Mouse (Mus musculus): ENCODE results near the gene Gpr39. TPM values are rescaled to one million over a fixed set of nuclear protein-coding genes. Genes with fewer than 3 reads are reported as not detected.

Gene Gpr39
- polyA plus RNA-seq, 1 experiment from 2014 or later, result not detected

GRCm38 (mm10) chr1:125719127-125719526 lies 42.3 kb downstream of the Gpr39 start:
- no peaks in the 10 kb centered on the region for H3K36me3 ChIP-seq (ENCODE audit: inconsistent target)
- H3K27ac ChIP-seq, result no peak overlapping the region
- no peak overlapping the region for H3K4me3 ChIP-seq (ENCODE audit: inconsistent target)
- H3K79me2 ChIP-seq (ENCODE audit: inconsistent target), result no peaks in the 10 kb centered on the region
- WGBS (ENCODE audit: missing documents), result 97% methylated on average over 6 of the region's 6 CpGs

- 93% methylated on average over 12 of the region's 12 CpGs for WGBS (ENCODE audit: missing documents)
These were observed 44.4 kb downstream of the Gpr39 start for GRCm38 (mm10) chr1:125721104-125721758.

GRCm38 (mm10) chr1:125724304-125724703 lies 47.5 kb downstream of the Gpr39 start:
- 94% methylated on average over 5 of the region's 5 CpGs for WGBS (ENCODE audit: missing documents)

More at GRCm38 (mm10) chr1:125721104-125721758, 44.4 kb downstream of the Gpr39 start:
- no peak overlapping the region for H3K4me3 ChIP-seq (ENCODE audit: inconsistent target)
- H3K27ac ChIP-seq, result no peak overlapping the region
- H3K36me3 ChIP-seq (ENCODE audit: inconsistent target), result no peaks in the 10 kb centered on the region
- H3K79me2 ChIP-seq (ENCODE audit: inconsistent target), result no peaks in the 10 kb centered on the region

DNA sequence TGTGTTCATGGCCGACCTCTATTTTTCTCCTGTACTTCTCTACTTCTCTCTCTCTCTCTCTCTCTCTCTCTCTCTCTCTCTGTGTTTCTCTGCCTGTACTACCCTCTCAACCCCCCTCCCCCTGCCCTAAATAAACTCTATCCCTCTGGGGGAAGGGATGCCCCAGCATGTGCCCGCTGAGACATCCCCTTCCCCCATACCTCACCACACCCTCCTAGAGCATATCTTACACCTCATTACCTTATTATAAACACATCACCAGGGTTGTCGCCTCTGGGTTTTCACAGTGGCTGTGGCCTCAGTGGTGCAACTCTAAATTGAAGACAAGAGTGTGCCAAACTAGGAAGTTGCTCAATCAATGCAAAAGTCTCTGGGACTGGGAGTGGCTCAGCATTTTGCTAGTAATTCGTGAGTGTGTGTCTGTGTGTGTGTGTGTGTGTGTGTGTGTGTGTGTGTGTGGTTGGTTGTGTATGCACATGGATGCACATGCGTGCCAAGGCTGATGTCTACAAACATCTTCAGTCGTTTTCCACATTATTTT lies 52.3 kb downstream of the Gpr39 start:
- no peaks in the 10 kb centered on the region for H3K79me2 ChIP-seq (ENCODE audit: inconsistent target)
- WGBS (ENCODE audit: missing documents), result 58% methylated on average over 6 of the region's 6 CpGs
- H3K27ac ChIP-seq, result no peak overlapping the region
- H3K36me3 ChIP-seq (ENCODE audit: inconsistent target), result no peaks in the 10 kb centered on the region
- no peak overlapping the region for H3K4me3 ChIP-seq (ENCODE audit: inconsistent target)

More at GRCm38 (mm10) chr1:125724304-125724703, 47.5 kb downstream of the Gpr39 start:
- H3K4me3 ChIP-seq (ENCODE audit: inconsistent target), result no peak overlapping the region
- no peaks in the 10 kb centered on the region for H3K36me3 ChIP-seq (ENCODE audit: inconsistent target)
- no peaks in the 10 kb centered on the region for H3K79me2 ChIP-seq (ENCODE audit: inconsistent target)
- no peak overlapping the region for H3K27ac ChIP-seq

GRCm38 (mm10) chr1:125729731-125730536 lies 53.1 kb downstream of the Gpr39 start:
- 71% methylated on average over 12 of the region's 13 CpGs for WGBS (ENCODE audit: missing documents)
- no peaks in the 10 kb centered on the region for H3K79me2 ChIP-seq (ENCODE audit: inconsistent target)

GRCm38 (mm10) chr1:125730537-125730880 lies 53.7 kb downstream of the Gpr39 start:
- H3K79me2 ChIP-seq (ENCODE audit: inconsistent target), result no peaks in the 10 kb centered on the region
- no peak overlapping the region for H3K4me3 ChIP-seq (ENCODE audit: inconsistent target)
- whole genome bisulfite sequencing (ENCODE audit: missing documents), result 82% methylated on average over 6 of the region's 6 CpGs
- H3K27ac ChIP-seq, result no peak overlapping the region
- H3K36me3 ChIP-seq (ENCODE audit: inconsistent target), result no peaks in the 10 kb centered on the region

More at GRCm38 (mm10) chr1:125729731-125730536, 53.1 kb downstream of the Gpr39 start:
- H3K27ac ChIP-seq, result no peak overlapping the region
- H3K36me3 ChIP-seq (ENCODE audit: inconsistent target), result no peaks in the 10 kb centered on the region
- no peak overlapping the region for H3K4me3 ChIP-seq (ENCODE audit: inconsistent target)

DNA sequence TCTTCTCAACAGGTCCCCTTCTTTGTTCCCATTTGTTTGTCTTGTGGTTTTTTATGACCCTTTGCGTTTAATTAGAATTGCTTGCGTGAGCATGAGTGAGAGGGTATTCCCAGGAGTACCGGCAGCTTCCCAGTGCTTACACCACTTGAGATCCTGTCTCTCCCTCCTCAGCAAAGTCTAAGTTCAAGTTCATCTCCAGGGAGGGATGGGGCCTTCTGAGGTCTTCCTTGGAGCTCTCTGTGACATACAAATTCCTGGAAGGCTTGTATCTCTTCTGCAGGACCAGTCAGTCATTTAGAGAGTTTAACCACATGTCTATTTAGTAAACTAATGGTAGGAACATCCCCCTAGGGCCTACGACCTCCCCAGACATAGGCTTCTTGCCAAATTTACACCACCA lies 55.1 kb downstream of the Gpr39 start:
- Histone ChIP-seq H3K4me3 (ENCODE audit: inconsistent target) (no peak overlapping the region), H3K36me3 (ENCODE audit: inconsistent target) (no peaks in the 10 kb centered on the region), H3K27ac (no peak overlapping the region), H3K79me2 (ENCODE audit: inconsistent target) (no peaks in the 10 kb centered on the region)
- 73% methylated on average over 4 of the region's 4 CpGs for WGBS (ENCODE audit: missing documents)

- H3K79me2 ChIP-seq (ENCODE audit: inconsistent target), result no peaks in the 10 kb centered on the region
- 89% methylated on average over 4 of the region's 4 CpGs for WGBS (ENCODE audit: missing documents)
- H3K4me3 ChIP-seq (ENCODE audit: inconsistent target), result no peak overlapping the region
- no peaks in the 10 kb centered on the region for H3K36me3 ChIP-seq (ENCODE audit: inconsistent target)
- no peak overlapping the region for H3K27ac ChIP-seq
These were observed 68.0 kb downstream of the Gpr39 start for GRCm38 (mm10) chr1:125744766-125745165.

GRCm38 (mm10) chr1:125755335-125755996 lies 78.7 kb downstream of the Gpr39 start:
- WGBS (ENCODE audit: missing documents), result 90% methylated on average over 4 of the region's 4 CpGs
- no peaks in the 10 kb centered on the region for H3K36me3 ChIP-seq (ENCODE audit: inconsistent target)

GRCm38 (mm10) chr1:125759972-125760695 lies 83.3 kb downstream of the Gpr39 start:
- H3K79me2 ChIP-seq (ENCODE audit: inconsistent target), result no peaks in the 10 kb centered on the region
- WGBS (ENCODE audit: missing documents), result 85% methylated on average over 15 of the region's 15 CpGs
- H3K4me3 ChIP-seq (ENCODE audit: inconsistent target), result no peak overlapping the region
- no peaks in the 10 kb centered on the region for H3K36me3 ChIP-seq (ENCODE audit: inconsistent target)
- H3K27ac ChIP-seq, result no peak overlapping the region

More at GRCm38 (mm10) chr1:125755335-125755996, 78.7 kb downstream of the Gpr39 start:
- Histone ChIP-seq H3K79me2 (ENCODE audit: inconsistent target) (no peaks in the 10 kb centered on the region), H3K27ac (no peak overlapping the region), H3K4me3 (ENCODE audit: inconsistent target) (no peak overlapping the region)

DNA sequence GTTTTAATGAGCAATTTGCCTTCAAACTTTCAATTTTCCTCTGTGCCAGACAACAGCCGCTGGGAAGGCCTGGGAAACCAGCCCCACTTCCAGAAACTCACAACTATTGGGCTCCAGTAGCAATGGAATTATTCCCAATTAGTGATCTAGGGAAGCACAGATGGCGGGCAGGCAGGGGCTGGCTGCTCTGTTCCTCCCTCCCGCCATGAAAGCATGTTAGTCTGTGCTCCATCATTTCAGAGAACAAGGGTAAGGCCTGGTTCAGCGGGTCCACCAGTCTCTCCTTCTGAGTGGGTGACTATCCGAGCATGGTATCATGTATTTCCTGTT lies 83.9 kb downstream of the Gpr39 start:
- 69% methylated on average over 4 of the region's 5 CpGs for WGBS (ENCODE audit: missing documents)
- H3K4me3 ChIP-seq (ENCODE audit: inconsistent target), result no peak overlapping the region
- H3K36me3 ChIP-seq (ENCODE audit: inconsistent target), result no peaks in the 10 kb centered on the region
- H3K27ac ChIP-seq, result no peak overlapping the region
- H3K79me2 ChIP-seq (ENCODE audit: inconsistent target), result no peaks in the 10 kb centered on the region

GRCm38 (mm10) chr1:125762076-125762475 lies 85.3 kb downstream of the Gpr39 start:
- no peaks in the 10 kb centered on the region for H3K79me2 ChIP-seq (ENCODE audit: inconsistent target)
- WGBS (ENCODE audit: missing documents), result 73% methylated on average over 1 of the region's 1 CpGs
- H3K27ac ChIP-seq, result no peak overlapping the region
- no peak overlapping the region for H3K4me3 ChIP-seq (ENCODE audit: inconsistent target)
- H3K36me3 ChIP-seq (ENCODE audit: inconsistent target), result no peaks in the 10 kb centered on the region

- Histone ChIP-seq H3K27ac (no peak overlapping the region), H3K4me3 (ENCODE audit: inconsistent target) (no peak overlapping the region), H3K79me2 (ENCODE audit: inconsistent target) (no peaks in the 10 kb centered on the region), H3K36me3 (ENCODE audit: inconsistent target) (no peaks in the 10 kb centered on the region)
- 48% methylated on average over 4 of the region's 4 CpGs for WGBS (ENCODE audit: missing documents)
These were observed 113.0 kb downstream of the Gpr39 start for GRCm38 (mm10) chr1:125789804-125790203.

DNA sequence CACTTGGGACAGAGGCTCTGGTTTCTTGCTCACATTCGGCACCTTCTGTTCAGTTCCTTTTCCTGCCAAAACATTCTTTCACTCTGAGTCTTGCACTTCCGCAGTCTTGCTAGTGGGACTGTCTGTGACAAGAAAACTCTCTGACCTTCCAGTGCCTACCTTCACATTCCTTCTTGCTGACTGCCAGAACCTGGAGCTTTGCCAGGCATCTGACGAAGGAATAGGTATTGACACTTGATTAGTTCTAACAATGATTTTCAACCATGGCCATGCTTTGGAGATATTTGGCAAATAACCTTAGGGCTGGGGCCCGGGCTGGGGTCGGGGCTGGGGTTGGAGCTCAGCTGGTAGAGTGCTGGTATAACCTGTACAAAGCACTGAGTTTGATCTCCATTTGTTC lies 123.7 kb downstream of the Gpr39 start:
- no peaks in the 10 kb centered on the region for H3K36me3 ChIP-seq (ENCODE audit: inconsistent target)
- no peaks in the 10 kb centered on the region for H3K79me2 ChIP-seq (ENCODE audit: inconsistent target)
- no peak overlapping the region for H3K4me3 ChIP-seq (ENCODE audit: inconsistent target)
- WGBS (ENCODE audit: missing documents), result 97% methylated on average over 5 of the region's 5 CpGs
- H3K27ac ChIP-seq, result no peak overlapping the region

All from macrophage (primary cell).